Mouse (Mus musculus): ENCODE data around the gene Cdk11b.

DNA sequence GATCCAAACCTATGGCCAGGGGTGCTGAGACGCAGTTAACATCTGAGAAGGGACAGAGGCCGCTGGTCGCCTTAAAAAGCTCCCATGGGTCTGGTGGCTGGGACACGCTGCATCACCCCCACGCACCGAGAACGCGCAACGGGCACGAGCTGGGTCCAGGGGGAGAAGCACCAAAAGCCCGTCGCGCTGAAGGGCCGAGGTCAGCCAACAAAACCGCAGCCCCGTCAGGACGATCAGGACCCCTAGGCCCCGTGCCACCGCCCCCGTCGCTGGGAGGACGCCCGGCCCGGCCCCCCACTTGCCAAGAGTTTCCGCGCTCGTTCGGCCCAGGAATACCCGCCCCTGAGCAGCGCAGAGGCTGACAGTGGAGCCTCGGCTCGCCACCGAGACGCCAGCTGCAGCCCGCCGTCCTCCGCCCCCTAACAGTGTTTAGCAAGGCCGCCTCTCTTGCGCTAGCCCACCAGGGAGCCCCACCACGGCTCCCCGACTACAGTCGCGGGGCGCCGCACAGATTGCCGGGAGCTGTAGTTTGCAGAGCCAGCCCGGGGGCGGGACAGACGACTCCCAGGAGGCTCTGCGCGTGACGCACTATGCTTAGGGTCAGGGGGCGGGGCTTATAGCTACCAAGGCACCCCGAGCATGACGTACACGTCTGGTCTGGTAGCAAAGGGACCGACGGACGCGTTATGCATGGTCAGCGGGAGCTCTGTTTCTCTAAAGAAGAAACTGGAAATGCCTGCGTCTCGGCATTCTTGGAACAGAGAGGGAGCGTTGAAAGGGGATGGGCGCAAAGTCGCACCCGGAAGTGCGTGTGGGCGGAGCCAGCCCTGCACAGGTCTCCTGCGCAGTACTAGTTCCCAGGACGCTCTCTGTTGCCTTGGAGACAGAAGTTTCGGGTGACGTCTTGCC lies 44.3 kb downstream of the Cdk11b start, which contains the start of gene Mib2:
- TF ChIP-seq CTCF (IDR thresholded peaks at IDR 0.05; ENCODE audit: extremely low read depth, insufficient read length, insufficient replicate concordance, low read depth, low read length) = no peak
- TF ChIP-seq POLR2A (IDR thresholded peaks at IDR 0.05; ENCODE audit: low read depth, low read length) = peak; percentile 53; the same call in 1 of the 2 replicates

Data from small intestine, adult 2 months (tissue).